Mouse (Mus musculus): Measurements from ENCODE around the gene Rbks. TPM values are rescaled to one million over a fixed set of nuclear protein-coding genes. Genes with fewer than 3 reads are reported as not detected.
"Not testable (repeated sequence)": the region's sequence is repeated elsewhere in the genome, so short reads cannot be mapped to it uniquely, and the experiment has no call there.

Rbks gene
- total RNA-seq, 4 experiments from 2014 or later, result 2.7 to 5.1 (median 4.3) TPM

GRCm38 (mm10) chr5:31678000-31678399 is 19.4 kb downstream of the Rbks start:
- no peak for DNase-seq (ENCODE audit: low spot score in 2 of 2)

- no peak for DNase-seq (ENCODE audit: low spot score in 2 of 2)
Observed at GRCm38 (mm10) chr5:31673431-31673830, 24.0 kb downstream of the Rbks start.

- DNase-seq (ENCODE audit: low spot score in 2 of 2), result no peak
Observed at GRCm38 (mm10) chr5:31671137-31671536, 26.3 kb downstream of the Rbks start.

GRCm38 (mm10) chr5:31669984-31670383 is 27.4 kb downstream of the Rbks start:
- DNase-seq (ENCODE audit: low spot score in 2 of 2), result no peak

GRCm38 (mm10) chr5:31668325-31668968 is 29.0 kb downstream of the Rbks start:
- no peak for DNase-seq (ENCODE audit: low spot score in 2 of 2)

- DNase-seq (ENCODE audit: low spot score in 2 of 2), result peak in 1 of 2 experiments; percentile 16
Observed at GRCm38 (mm10) chr5:31666176-31666575, 31.3 kb downstream of the Rbks start.

GRCm38 (mm10) chr5:31655688-31656190 is 41.7 kb downstream of the Rbks start:
- no peak for DNase-seq (ENCODE audit: low spot score in 2 of 2)

- DNase-seq (ENCODE audit: low spot score in 2 of 2), result no peak
Observed at GRCm38 (mm10) chr5:31650518-31651288, 46.7 kb downstream of the Rbks start.

- no peak for DNase-seq (ENCODE audit: low spot score in 2 of 2)
Observed at GRCm38 (mm10) chr5:31647327-31647726, 50.1 kb downstream of the Rbks start.

GRCm38 (mm10) chr5:31646574-31646973 is 50.9 kb downstream of the Rbks start:
- no peak for DNase-seq (ENCODE audit: low spot score in 2 of 2)

- no peak for DNase-seq (ENCODE audit: low spot score in 2 of 2)
Observed at GRCm38 (mm10) chr5:31645798-31646197, 51.6 kb downstream of the Rbks start.

- no peak for DNase-seq (ENCODE audit: low spot score in 2 of 2)
Observed at GRCm38 (mm10) chr5:31644847-31645246, 52.6 kb downstream of the Rbks start.

GRCm38 (mm10) chr5:31644272-31644671 is 53.2 kb downstream of the Rbks start:
- DNase-seq (ENCODE audit: low spot score in 2 of 2), result no peak

GRCm38 (mm10) chr5:31642300-31642699 is 55.1 kb downstream of the Rbks start:
- no peak for DNase-seq (ENCODE audit: low spot score in 2 of 2)

- no peak for DNase-seq (ENCODE audit: low spot score in 2 of 2)
Observed at GRCm38 (mm10) chr5:31640542-31640941, 56.9 kb downstream of the Rbks start.

GRCm38 (mm10) chr5:31636636-31637253 is 60.7 kb downstream of the Rbks start:
- no peak for DNase-seq (ENCODE audit: low spot score in 2 of 2)

GRCm38 (mm10) chr5:31634679-31635078 is 62.7 kb downstream of the Rbks start:
- no peak for DNase-seq (ENCODE audit: low spot score in 2 of 2)

- no peak for DNase-seq (ENCODE audit: low spot score in 2 of 2)
Observed at GRCm38 (mm10) chr5:31634161-31634560, 63.3 kb downstream of the Rbks start.

- not testable (repeated sequence) for DNase-seq (ENCODE audit: low spot score in 2 of 2)
Observed at GRCm38 (mm10) chr5:31631169-31631568, 66.3 kb downstream of the Rbks start.

- DNase-seq (ENCODE audit: low spot score in 2 of 2), result no peak
Observed at GRCm38 (mm10) chr5:31630064-31630463, 67.4 kb downstream of the Rbks start.

- no peak for DNase-seq (ENCODE audit: low spot score in 2 of 2)
Observed at GRCm38 (mm10) chr5:31628555-31628954, 68.9 kb downstream of the Rbks start.
